Mouse (Mus musculus): ENCODE results near the gene Dapl1. TPM values are rescaled to one million over a fixed set of nuclear protein-coding genes. Genes with fewer than 3 reads are reported as not detected.
A peak's percentile ranks its signal among the peaks of the same experiment; 100 is the strongest.

Dapl1 gene
- 0.85 TPM in 1 of 2 replicates, not detected in the other for total RNA-seq (2014; rRNA removed)
- polyA plus RNA-seq (2015; fragmentation: Nextera tagmentation; extraction: Ambion mirVana) = 5.0 and 5.2 TPM in 2 replicates

GRCm38 (mm10) chr2:59484438-59484837 lies at the start of gene Dapl1:
TSS of gene Dapl1 (plus strand) at chr2:59484653.
- TF ChIP-seq CTCF (IDR thresholded peaks at IDR 0.05) = no peak
- Histone ChIP-seq H3K4me3 (ENCODE audit: low read depth, low read length) (no peak within 1 kb of the TSS), H3K36me3 (ENCODE audit: insufficient read depth, low read length) (no peaks in the 10 kb centered on the region), H3K27me3 (ENCODE audit: insufficient read depth, low read length) (no peaks in the 10 kb centered on the region), H3K27ac (ENCODE audit: low read depth, low read length) (no peak within 1 kb of the TSS), H3K9ac (replicated peaks; ENCODE audit: low read length, poor library complexity, severe bottlenecking) (no peak within 1 kb of the TSS), H3K4me1 (ENCODE audit: insufficient read depth, low read length) (no peaks in the 10 kb centered on the region), H3K4me2 (ENCODE audit: low read depth, low read length, poor library complexity, severe bottlenecking) (no peak within 1 kb of the TSS), H3K9me3 (ENCODE audit: low read length) (no peaks in the 10 kb centered on the region)
- WGBS = 56% methylated on average over 9 of the region's 9 CpGs
- ATAC-seq (ENCODE audit: low FRiP score) (no peak), DNase-seq (ENCODE audit: low spot score) (peak; percentile 82)

GRCm38 (mm10) chr2:59434820-59435219 lies 49.6 kb upstream of the Dapl1 start:
- Histone ChIP-seq H3K9ac (replicated peaks; ENCODE audit: low read length, poor library complexity, severe bottlenecking) (no peak overlapping the region), H3K9me3 (ENCODE audit: low read length) (no peaks in the 10 kb centered on the region), H3K4me1 (ENCODE audit: insufficient read depth, low read length) (no peaks in the 10 kb centered on the region), H3K4me3 (ENCODE audit: low read depth, low read length) (no peak overlapping the region), H3K27ac (ENCODE audit: low read depth, low read length) (no peak overlapping the region), H3K36me3 (ENCODE audit: insufficient read depth, low read length) (no peaks in the 10 kb centered on the region), H3K4me2 (ENCODE audit: low read depth, low read length, poor library complexity, severe bottlenecking) (no peak overlapping the region), H3K27me3 (ENCODE audit: insufficient read depth, low read length) (no peaks in the 10 kb centered on the region)
- DNase-seq (ENCODE audit: low spot score) (no peak), ATAC-seq (ENCODE audit: low FRiP score) (no peak)
- 87% methylated on average over 9 of the region's 9 CpGs for WGBS
- TF ChIP-seq CTCF (IDR thresholded peaks at IDR 0.05) = no peak

- H3K36me3 ChIP-seq (ENCODE audit: insufficient read depth, low read length) = no peaks in the 10 kb centered on the region
- ATAC-seq (ENCODE audit: low FRiP score) (0 out of 2 replicates have a peak, but pooled peaks have one; percentile 26), DNase-seq (ENCODE audit: low spot score) (peak; percentile 83)
- no peaks in the 10 kb centered on the region for H3K4me1 ChIP-seq (ENCODE audit: insufficient read depth, low read length)
- H3K27me3 ChIP-seq (ENCODE audit: insufficient read depth, low read length) = no peaks in the 10 kb centered on the region
- no peak overlapping the region for H3K27ac ChIP-seq (ENCODE audit: low read depth, low read length)
- H3K9me3 ChIP-seq (ENCODE audit: low read length) = no peaks in the 10 kb centered on the region
- H3K4me2 ChIP-seq (ENCODE audit: low read depth, low read length, poor library complexity, severe bottlenecking) = peak overlapping the region; percentile 23
- TF ChIP-seq CTCF (IDR thresholded peaks at IDR 0.05) = no peak
- WGBS = 63% methylated on average over 12 of the region's 12 CpGs
- H3K9ac ChIP-seq (replicated peaks; ENCODE audit: low read length, poor library complexity, severe bottlenecking) = no peak overlapping the region
- no peak overlapping the region for H3K4me3 ChIP-seq (ENCODE audit: low read depth, low read length)
Observed at GRCm38 (mm10) chr2:59437684-59438393, 46.6 kb upstream of the Dapl1 start.

GRCm38 (mm10) chr2:59438479-59438935 lies 45.9 kb upstream of the Dapl1 start:
- WGBS = 13% methylated on average over 10 of the region's 10 CpGs

GRCm38 (mm10) chr2:59439824-59440223 lies 44.6 kb upstream of the Dapl1 start:
- WGBS = 75% methylated on average over 9 of the region's 9 CpGs
- Histone ChIP-seq H3K4me2 (ENCODE audit: low read depth, low read length, poor library complexity, severe bottlenecking) (no peak overlapping the region), H3K4me3 (ENCODE audit: low read depth, low read length) (no peak overlapping the region), H3K9ac (replicated peaks; ENCODE audit: low read length, poor library complexity, severe bottlenecking) (no peak overlapping the region), H3K9me3 (ENCODE audit: low read length) (no peaks in the 10 kb centered on the region), H3K27me3 (ENCODE audit: insufficient read depth, low read length) (no peaks in the 10 kb centered on the region), H3K4me1 (ENCODE audit: insufficient read depth, low read length) (no peaks in the 10 kb centered on the region), H3K27ac (ENCODE audit: low read depth, low read length) (no peak overlapping the region), H3K36me3 (ENCODE audit: insufficient read depth, low read length) (no peaks in the 10 kb centered on the region)
- TF ChIP-seq CTCF (IDR thresholded peaks at IDR 0.05) = no peak
- ATAC-seq (ENCODE audit: low FRiP score) = no peak
- DNase-seq (ENCODE audit: low spot score) = no peak

More at GRCm38 (mm10) chr2:59438479-59438935, 45.9 kb upstream of the Dapl1 start:
- DNase-seq (ENCODE audit: low spot score) (peak; percentile 92), ATAC-seq (ENCODE audit: low FRiP score) (peak; percentile 65; the same call in 1 of the 2 replicates)
- TF ChIP-seq CTCF (IDR thresholded peaks at IDR 0.05) = peak; percentile 85
- Histone ChIP-seq H3K27ac (ENCODE audit: low read depth, low read length) (no peak overlapping the region), H3K4me3 (ENCODE audit: low read depth, low read length) (no peak overlapping the region), H3K4me1 (ENCODE audit: insufficient read depth, low read length) (no peaks in the 10 kb centered on the region), H3K9me3 (ENCODE audit: low read length) (no peaks in the 10 kb centered on the region), H3K27me3 (ENCODE audit: insufficient read depth, low read length) (no peaks in the 10 kb centered on the region), H3K4me2 (ENCODE audit: low read depth, low read length, poor library complexity, severe bottlenecking) (peak overlapping the region; percentile 23), H3K36me3 (ENCODE audit: insufficient read depth, low read length) (no peaks in the 10 kb centered on the region), H3K9ac (replicated peaks; ENCODE audit: low read length, poor library complexity, severe bottlenecking) (no peak overlapping the region)

- H3K4me1 ChIP-seq (ENCODE audit: insufficient read depth, low read length) = no peaks in the 10 kb centered on the region
- no peak overlapping the region for H3K27ac ChIP-seq (ENCODE audit: low read depth, low read length)
- H3K4me2 ChIP-seq (ENCODE audit: low read depth, low read length, poor library complexity, severe bottlenecking) = no peak overlapping the region
- 42% methylated on average over 5 of the region's 5 CpGs for WGBS
- no peaks in the 10 kb centered on the region for H3K9me3 ChIP-seq (ENCODE audit: low read length)
- DNase-seq (ENCODE audit: low spot score) = peak; percentile 27
- peak; percentile 73 for TF ChIP-seq CTCF (IDR thresholded peaks at IDR 0.05)
- no peaks in the 10 kb centered on the region for H3K36me3 ChIP-seq (ENCODE audit: insufficient read depth, low read length)
- no peaks in the 10 kb centered on the region for H3K27me3 ChIP-seq (ENCODE audit: insufficient read depth, low read length)
- ATAC-seq (ENCODE audit: low FRiP score) = no peak
- H3K4me3 ChIP-seq (ENCODE audit: low read depth, low read length) = no peak overlapping the region
- no peak overlapping the region for H3K9ac ChIP-seq (replicated peaks; ENCODE audit: low read length, poor library complexity, severe bottlenecking)
Observed at GRCm38 (mm10) chr2:59440481-59440880, 44.0 kb upstream of the Dapl1 start.
